Mouse (Mus musculus) intestine, embryonic 15.5 days (tissue): ENCODE results near the gene Accs. TPM values are rescaled to one million over a fixed set of nuclear protein-coding genes. Genes with fewer than 3 reads are reported as not detected.
A peak's percentile ranks its signal among the peaks of the same experiment; 100 is the strongest.

Experiments
- ATAC-seq: fragments of 200-750 bp; cut with Nextera tagmentation; 2 replicates; pipeline ENCODE4 v1.8.0; 2017; ENCODE audit warnings: moderate TSS enrichment, moderate library complexity
- H3K27ac ChIP-seq: fragments of 300-500 bp; sonication (generic); 2 replicates; pipeline ENCODE4 v1.5.1; 2015; ENCODE audit warnings: mild to moderate bottlenecking, inconsistent platforms
- H3K27me3 ChIP-seq: fragments of 300-500 bp; sonication (generic); replicated peaks from 2 replicates; pipeline ENCODE4 v1.6.1; 2015; ENCODE audit warnings: inconsistent platforms
- H3K36me3 ChIP-seq: fragments of 300-500 bp; sonication (generic); 2 replicates; pipeline ENCODE4 v1.6.1; 2015; ENCODE audit warnings: inconsistent platforms
- H3K4me1 ChIP-seq: fragments of 300-500 bp; sonication (generic); replicated peaks from 2 replicates; pipeline ENCODE4 v1.6.1; 2015; ENCODE audit warnings: inconsistent platforms
- H3K4me2 ChIP-seq: fragments of 300-500 bp; sonication (generic); replicated peaks from 2 replicates; pipeline ENCODE4 v1.6.1; 2015; ENCODE audit warnings: mild to moderate bottlenecking, inconsistent platforms
- H3K4me3 ChIP-seq: fragments of 300-500 bp; sonication (generic); replicated peaks from 2 replicates; pipeline ENCODE4 v1.5.1; 2015; ENCODE audit warnings: inconsistent platforms
- H3K9ac ChIP-seq: fragments of 300-500 bp; sonication (generic); 2 replicates; pipeline ENCODE4 v1.6.1; 2015; ENCODE audit warnings: inconsistent platforms
- H3K9me3 ChIP-seq: fragments of 300-500 bp; sonication (generic); 2 replicates; pipeline ENCODE4 v1.6.1; 2016; ENCODE audit warnings: inconsistent platforms
- WGBS: fragments of 180-500 bp; shearing (Covaris S2); methylation state at CpG from one replicate; pipeline ENCODE4 v1.1.7; 2015; 5-methylcytosine and 5-hydroxymethylcytosine counted together
- polyA plus RNA-seq: library from polyadenylated mRNA; unstranded; fragments of >200 nt; fragmentation: Nextera tagmentation; extraction: Ambion mirVana; gene quantifications from 2 replicates; pipeline ENCODE4 v1.2.1, GENCODE M21; 2015

Gene Accs
- polyA plus RNA-seq, 1 experiment from 2014 or later: 6.8 TPM

- 91% methylated on average over 6 of the region's 6 CpGs for WGBS
These were observed 43.1 kb downstream of the Accs start for GRCm38 (mm10) chr2:93806487-93807201.

DNA sequence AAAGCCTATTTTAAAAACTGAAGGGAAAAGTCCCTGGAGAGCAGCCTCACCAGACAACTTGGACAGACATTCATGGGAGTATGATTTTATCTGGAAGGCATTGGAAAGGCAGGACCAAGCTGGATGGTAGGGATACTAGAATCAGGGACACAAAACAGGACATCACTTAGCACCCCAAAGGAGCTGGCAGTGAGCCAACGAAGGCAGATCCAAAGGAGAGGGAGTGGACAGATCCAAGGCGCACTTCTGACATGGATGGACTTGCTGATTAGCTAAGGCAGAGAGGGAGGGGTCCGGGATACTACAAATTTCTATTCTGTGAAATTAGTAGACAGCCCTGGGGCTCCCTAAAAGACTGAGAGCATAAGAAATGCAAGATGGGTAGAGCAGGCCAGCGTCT, 44.2 kb downstream of the Accs start:
- no peak overlapping the region for H3K4me3 ChIP-seq
- no peaks in the 10 kb centered on the region for H3K4me1 ChIP-seq
- H3K9me3 ChIP-seq: no peaks in the 10 kb centered on the region
- no peak overlapping the region for H3K4me2 ChIP-seq
- peaks cover 16% of the 10 kb centered on the region for H3K36me3 ChIP-seq
- H3K9ac ChIP-seq: no peak overlapping the region
- no peak overlapping the region for H3K27ac ChIP-seq
- H3K27me3 ChIP-seq: no peaks in the 10 kb centered on the region
- WGBS: 76% methylated on average over 4 of the region's 4 CpGs
- ATAC-seq: no peak

More at GRCm38 (mm10) chr2:93806487-93807201, 43.1 kb downstream of the Accs start:
- Histone ChIP-seq H3K4me1 (no peaks in the 10 kb centered on the region), H3K27me3 (no peaks in the 10 kb centered on the region), H3K9me3 (no peaks in the 10 kb centered on the region), H3K4me2 (no peak overlapping the region), H3K4me3 (no peak overlapping the region), H3K36me3 (peaks cover 20% of the 10 kb centered on the region), H3K9ac (no peak overlapping the region), H3K27ac (no peak overlapping the region)
- no peak for ATAC-seq

GRCm38 (mm10) chr2:93805066-93805465, 44.7 kb downstream of the Accs start:
- Histone ChIP-seq H3K9me3 (no peaks in the 10 kb centered on the region), H3K27ac (no peak overlapping the region), H3K4me3 (no peak overlapping the region), H3K36me3 (peaks cover 12% of the 10 kb centered on the region), H3K4me2 (no peak overlapping the region), H3K9ac (no peak overlapping the region), H3K27me3 (no peaks in the 10 kb centered on the region), H3K4me1 (no peaks in the 10 kb centered on the region)
- 86% methylated on average over 5 of the region's 5 CpGs for WGBS
- no peak for ATAC-seq

- no peaks in the 10 kb centered on the region for H3K9me3 ChIP-seq
- no peak overlapping the region for H3K27ac ChIP-seq
- no peak for ATAC-seq
- H3K9ac ChIP-seq: no peak overlapping the region
- no peaks in the 10 kb centered on the region for H3K4me1 ChIP-seq
- H3K4me2 ChIP-seq: no peak overlapping the region
- WGBS: 97% methylated on average over 2 of the region's 2 CpGs
- no peaks in the 10 kb centered on the region for H3K27me3 ChIP-seq
- H3K36me3 ChIP-seq: peaks cover 8% of the 10 kb centered on the region
- no peak overlapping the region for H3K4me3 ChIP-seq
These were observed 46.8 kb downstream of the Accs start for GRCm38 (mm10) chr2:93802947-93803346.

DNA sequence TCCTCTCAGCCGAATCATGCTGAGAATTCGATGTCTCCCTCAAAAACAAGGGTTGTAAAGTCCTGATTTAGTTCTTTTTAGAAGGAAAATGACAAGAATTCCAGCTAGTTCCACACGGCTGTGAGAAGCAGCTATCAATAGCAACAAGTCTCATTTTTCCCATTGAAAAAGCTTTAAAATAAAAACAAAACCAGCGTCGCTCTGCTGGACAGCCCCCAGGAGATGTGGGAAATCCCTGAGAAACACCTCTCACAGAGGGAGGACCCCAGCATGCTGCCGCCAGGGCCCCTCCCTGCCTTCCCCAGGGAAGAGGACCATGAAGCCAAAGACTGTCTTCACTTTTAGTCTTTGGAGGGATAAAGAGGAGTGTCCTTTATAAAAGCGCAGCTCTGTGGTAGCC, 48.6 kb downstream of the Accs start:
- Histone ChIP-seq H3K27me3 (no peaks in the 10 kb centered on the region), H3K4me1 (no peaks in the 10 kb centered on the region; the same call in 1 of the 2 replicates), H3K27ac (no peak overlapping the region), H3K36me3 (peaks cover 12% of the 10 kb centered on the region), H3K4me3 (no peak overlapping the region), H3K9me3 (no peaks in the 10 kb centered on the region), H3K4me2 (no peak overlapping the region), H3K9ac (no peak overlapping the region)
- no peak for ATAC-seq
- 83% methylated on average over 7 of the region's 7 CpGs for WGBS

GRCm38 (mm10) chr2:93797162-93797795, 52.5 kb downstream of the Accs start:
- peaks cover 12% of the 10 kb centered on the region for H3K36me3 ChIP-seq
- 57% methylated on average over 19 of the region's 19 CpGs for WGBS
- peaks cover 2% of the 10 kb centered on the region; the same call in 1 of the 2 replicates for H3K4me1 ChIP-seq
- no peaks in the 10 kb centered on the region for H3K9me3 ChIP-seq
- H3K27ac ChIP-seq: no peak overlapping the region
- no peak overlapping the region for H3K9ac ChIP-seq
- no peaks in the 10 kb centered on the region for H3K27me3 ChIP-seq
- no peak for ATAC-seq
- H3K4me3 ChIP-seq: no peak overlapping the region
- H3K4me2 ChIP-seq: no peak overlapping the region

- no peak overlapping the region for H3K9ac ChIP-seq
- no peak for ATAC-seq
- WGBS: 92% methylated on average over 5 of the region's 5 CpGs
- H3K36me3 ChIP-seq: peaks cover 12% of the 10 kb centered on the region
- H3K9me3 ChIP-seq: no peaks in the 10 kb centered on the region
- no peak overlapping the region for H3K4me2 ChIP-seq
- H3K27me3 ChIP-seq: no peaks in the 10 kb centered on the region
- H3K4me3 ChIP-seq: no peak overlapping the region
- H3K27ac ChIP-seq: no peak overlapping the region
- peaks cover 11% of the 10 kb centered on the region for H3K4me1 ChIP-seq
These were observed 55.4 kb downstream of the Accs start for GRCm38 (mm10) chr2:93794375-93794774.

DNA sequence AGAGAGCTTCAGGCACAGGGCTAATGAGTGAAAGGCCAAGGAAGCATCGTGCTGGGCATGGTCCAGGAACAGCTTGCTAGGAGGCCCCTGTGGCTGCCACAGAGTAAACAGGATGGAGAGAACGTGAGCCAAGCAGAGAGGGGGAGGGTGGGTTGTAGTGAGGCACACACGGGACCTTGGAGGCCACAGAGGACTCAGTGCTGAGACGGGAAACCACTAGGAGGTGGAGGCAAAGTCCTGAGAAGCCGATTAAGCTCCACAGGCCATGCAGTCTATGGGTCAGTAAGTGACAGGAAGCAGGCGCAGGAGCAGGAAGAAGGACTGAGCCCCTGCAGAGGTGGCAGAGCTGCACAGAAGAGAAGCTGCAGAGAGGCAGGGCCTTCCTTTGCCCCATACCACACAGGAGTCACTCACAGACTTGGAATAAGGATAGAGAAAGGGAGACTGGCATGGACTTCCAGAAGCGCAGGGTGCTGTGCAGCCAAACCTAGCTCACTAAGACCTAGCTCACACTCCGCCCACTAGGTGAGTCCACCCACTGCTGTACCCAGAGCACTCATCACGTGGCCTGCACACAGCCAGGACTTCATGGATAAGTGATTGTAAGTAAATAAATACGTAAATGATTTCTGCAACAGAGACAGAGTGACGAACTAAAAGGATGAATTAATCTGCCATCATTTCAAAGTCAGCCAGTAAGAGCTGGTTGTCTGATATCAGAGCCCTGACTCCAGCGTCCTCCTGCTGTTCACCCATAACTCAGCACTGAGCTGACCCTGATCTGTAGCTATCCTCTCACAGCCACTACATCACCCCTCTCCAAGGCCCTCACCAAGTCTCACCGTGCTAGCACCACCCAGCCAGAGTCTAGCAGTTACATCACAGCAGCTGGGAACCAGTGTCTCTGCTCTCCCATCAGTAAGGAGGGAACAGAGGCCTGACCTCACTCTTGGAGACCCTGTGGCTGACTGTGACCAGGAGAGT, 57.9 kb downstream of the Accs start:
- peaks cover 15% of the 10 kb centered on the region for H3K36me3 ChIP-seq

GRCm38 (mm10) chr2:93790798-93791345, 58.9 kb downstream of the Accs start:
- Histone ChIP-seq H3K4me3 (no peak overlapping the region), H3K36me3 (peaks cover 10% of the 10 kb centered on the region), H3K4me2 (no peak overlapping the region), H3K9me3 (no peaks in the 10 kb centered on the region), H3K9ac (no peak overlapping the region), H3K27me3 (no peaks in the 10 kb centered on the region), H3K27ac (peak overlapping the region; percentile 20; the same call in 1 of the 2 replicates), H3K4me1 (peaks cover 11% of the 10 kb centered on the region)
- WGBS: 76% methylated on average over 4 of the region's 4 CpGs
- ATAC-seq: no peak

More for the DNA sequence above, 57.9 kb downstream of the Accs start:
- Histone ChIP-seq H3K4me2 (no peak overlapping the region), H3K4me1 (peaks cover 11% of the 10 kb centered on the region), H3K27me3 (no peaks in the 10 kb centered on the region), H3K4me3 (no peak overlapping the region), H3K27ac (peak overlapping the region; percentile 59; the same call in 1 of the 2 replicates), H3K9ac (no peak overlapping the region), H3K9me3 (no peaks in the 10 kb centered on the region)
- ATAC-seq: peak; percentile 90
- 45% methylated on average over 13 of the region's 13 CpGs for WGBS

DNA sequence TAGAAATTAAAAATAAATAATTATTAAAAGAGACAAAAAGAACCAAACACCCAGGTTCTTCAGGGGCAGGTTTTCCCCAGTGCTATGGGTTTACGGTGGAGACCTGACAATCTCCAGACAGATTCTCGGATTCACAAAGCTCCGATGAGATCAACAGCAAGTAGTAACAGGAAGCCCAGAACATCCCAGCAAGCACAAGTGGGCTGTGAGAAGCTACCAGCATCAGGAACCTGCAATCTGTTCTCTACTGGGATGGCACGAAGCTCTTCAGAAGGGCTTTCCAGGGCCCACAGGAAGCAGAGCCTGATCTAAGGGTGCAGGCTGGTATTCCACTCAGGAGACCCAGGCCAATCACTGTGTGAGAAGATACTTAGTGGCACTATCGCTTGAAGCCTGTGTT, 61.2 kb downstream of the Accs start:
- Histone ChIP-seq H3K4me2 (no peak overlapping the region), H3K4me3 (no peak overlapping the region), H3K9ac (no peak overlapping the region), H3K36me3 (peaks cover 3% of the 10 kb centered on the region), H3K27ac (no peak overlapping the region), H3K27me3 (no peaks in the 10 kb centered on the region), H3K9me3 (no peaks in the 10 kb centered on the region), H3K4me1 (peaks cover 16% of the 10 kb centered on the region)
- WGBS: 84% methylated on average over 5 of the region's 5 CpGs
- no peak for ATAC-seq

GRCm38 (mm10) chr2:93786175-93786574, 63.6 kb downstream of the Accs start:
- H3K36me3 ChIP-seq: peaks cover 3% of the 10 kb centered on the region
- no peaks in the 10 kb centered on the region for H3K9me3 ChIP-seq
- H3K4me1 ChIP-seq: 0 out of 2 replicates have a peak, but pooled peaks cover 4% of the 10 kb centered on the region
- no peak overlapping the region for H3K9ac ChIP-seq
- no peak overlapping the region for H3K27ac ChIP-seq
- WGBS: 40% methylated on average over 4 of the region's 4 CpGs
- H3K4me2 ChIP-seq: no peak overlapping the region
- H3K4me3 ChIP-seq: no peak overlapping the region
- peak; percentile 54; the same call in 1 of the 2 replicates for ATAC-seq
- no peaks in the 10 kb centered on the region for H3K27me3 ChIP-seq

DNA sequence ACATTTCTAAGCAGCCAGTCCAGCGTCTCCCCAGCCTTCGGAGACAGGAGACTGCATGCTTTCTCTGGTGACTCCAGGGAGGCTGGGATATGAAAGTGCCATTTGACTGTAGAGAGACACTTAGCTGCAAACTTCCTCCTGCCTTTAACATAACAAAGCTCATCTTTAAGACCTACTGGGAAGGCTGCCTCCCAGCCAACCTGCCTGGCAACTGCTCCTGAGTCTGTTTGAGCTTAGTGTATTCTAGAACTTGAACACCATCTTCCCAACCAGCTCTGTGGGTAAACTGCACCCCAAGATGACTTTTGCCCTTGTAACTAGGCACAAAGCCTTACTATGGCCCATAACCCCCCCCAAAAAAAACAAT, 64.3 kb downstream of the Accs start:
- H3K27ac ChIP-seq: no peak overlapping the region
- no peak overlapping the region for H3K4me2 ChIP-seq
- no peak for ATAC-seq
- H3K27me3 ChIP-seq: no peaks in the 10 kb centered on the region
- 39% methylated on average over 2 of the region's 2 CpGs for WGBS
- no peak overlapping the region for H3K4me3 ChIP-seq
- H3K4me1 ChIP-seq: 0 out of 2 replicates have a peak, but pooled peaks cover 4% of the 10 kb centered on the region
- no peaks in the 10 kb centered on the region for H3K9me3 ChIP-seq
- peaks cover 3% of the 10 kb centered on the region for H3K36me3 ChIP-seq
- H3K9ac ChIP-seq: no peak overlapping the region
